ENCODE assay signal across 8 mouse cellular contexts in genomic region chr6:101377935-101378609, GRCm38 (mm10). TPM values are rescaled to one million over a fixed set of nuclear protein-coding genes. Genes with fewer than 3 reads are reported as not detected.
DNase-seq lines count a peak whose midpoint lies in the region; ATAC-seq lines count a peak whose summit lies in the region.

No protein-coding gene starts in this region.

- WGBS in forebrain, embryonic 10.5 days: 1% methylated on average over 27 of the region's 29 CpGs
- WGBS in heart, embryonic 13.5 days: 0% methylated on average over 29 of the region's 29 CpGs
- under 1% methylated on average over 29 of the region's 29 CpGs for WGBS in kidney, embryonic 16.5 days
- 1% methylated on average over 29 of the region's 29 CpGs for WGBS in liver, embryonic 16.5 days (ENCODE audit: insufficient replicate concordance)

- peak overlapping the region; percentile 91 for H3K27ac ChIP-seq in forebrain, embryonic 10.5 days
- peak overlapping the region; percentile 94 for H3K27ac ChIP-seq in heart, embryonic 13.5 days (replicated peaks)
- H3K27ac ChIP-seq in kidney, embryonic 16.5 days (ENCODE audit: low read length): peak overlapping the region; percentile 89
- H3K27ac ChIP-seq in liver, embryonic 16.5 days (ENCODE audit: low read length): no peak overlapping the region

- peak overlapping the region; percentile 69 for H3K4me3 ChIP-seq in forebrain, embryonic 10.5 days
- H3K4me3 ChIP-seq in heart, embryonic 13.5 days: peak overlapping the region; percentile 67
- peak overlapping the region; percentile 67 for H3K4me3 ChIP-seq in kidney, embryonic 16.5 days (ENCODE audit: low read length)
- H3K4me3 ChIP-seq in liver, embryonic 16.5 days (ENCODE audit: low read depth, low read length): peak overlapping the region; percentile 55

- H3K4me1 ChIP-seq in forebrain, embryonic 10.5 days: peaks cover 65% of the 10 kb centered on the region
- peaks cover 35% of the 10 kb centered on the region for H3K4me1 ChIP-seq in heart, embryonic 13.5 days
- peaks cover 36% of the 10 kb centered on the region for H3K4me1 ChIP-seq in kidney, embryonic 16.5 days (ENCODE audit: insufficient read depth, low read length)
- H3K4me1 ChIP-seq in liver, embryonic 16.5 days (ENCODE audit: control insufficient read depth, low read depth, low read length): peaks cover 3% of the 10 kb centered on the region

- H3K27me3 ChIP-seq in forebrain, embryonic 10.5 days (ENCODE audit: poor library complexity, severe bottlenecking): peaks cover 68% of the 10 kb centered on the region
- no peaks in the 10 kb centered on the region for H3K27me3 ChIP-seq in heart, embryonic 13.5 days (replicated peaks)
- H3K27me3 ChIP-seq in kidney, embryonic 16.5 days (ENCODE audit: insufficient read depth, low read length): peaks cover 14% of the 10 kb centered on the region
- H3K27me3 ChIP-seq in liver, embryonic 16.5 days (ENCODE audit: control insufficient read depth, insufficient read depth, low read depth, low read length): peaks cover 27% of the 10 kb centered on the region

- peak overlapping the region; percentile 91 for H3K9ac ChIP-seq in heart, embryonic 13.5 days
- H3K9ac ChIP-seq in kidney, embryonic 16.5 days (replicated peaks; ENCODE audit: low read length): peak overlapping the region; percentile 82
- H3K9ac ChIP-seq in liver, embryonic 16.5 days (ENCODE audit: low read depth, low read length): peak overlapping the region; percentile 31; the same call in 1 of the 2 replicates

- peak overlapping the region; percentile 98 for H3K4me2 ChIP-seq in heart, embryonic 13.5 days
- H3K4me2 ChIP-seq in kidney, embryonic 16.5 days (replicated peaks; ENCODE audit: low read depth, low read length): peak overlapping the region; percentile 93
- H3K4me2 ChIP-seq in liver, embryonic 16.5 days (ENCODE audit: low read depth, low read length): peak overlapping the region; percentile 68

- no peaks in the 10 kb centered on the region for H3K9me3 ChIP-seq in forebrain, embryonic 10.5 days
- no peaks in the 10 kb centered on the region for H3K9me3 ChIP-seq in heart, embryonic 13.5 days
- H3K9me3 ChIP-seq in kidney, embryonic 16.5 days (ENCODE audit: low read length): no peaks in the 10 kb centered on the region
- H3K9me3 ChIP-seq in liver, embryonic 16.5 days (replicated peaks; ENCODE audit: control insufficient read depth, low read length): no peaks in the 10 kb centered on the region

- H3K36me3 ChIP-seq in forebrain, embryonic 10.5 days (replicated peaks): no peaks in the 10 kb centered on the region
- peaks cover 3% of the 10 kb centered on the region for H3K36me3 ChIP-seq in heart, embryonic 13.5 days
- H3K36me3 ChIP-seq in kidney, embryonic 16.5 days (ENCODE audit: insufficient read depth, low read length): no peaks in the 10 kb centered on the region
- H3K36me3 ChIP-seq in liver, embryonic 16.5 days (ENCODE audit: control insufficient read depth, insufficient read depth): no peaks in the 10 kb centered on the region

- no peak for ATAC-seq in cerebellum, adult (ENCODE audit: insufficient number of reproducible peaks, low FRiP score, low TSS enrichment)
- peak; percentile 72; the same call in 1 of the 2 replicates for ATAC-seq in heart, embryonic 13.5 days (ENCODE audit: extremely low read depth, insufficient number of reproducible peaks, low FRiP score, low TSS enrichment)
- peak; percentile 94 for ATAC-seq in kidney, embryonic 16.5 days (ENCODE audit: low FRiP score, low TSS enrichment)
- ATAC-seq in liver, embryonic 16.5 days (ENCODE audit: low read depth): peak; percentile 23; the same call in 1 of the 2 replicates

- DNase-seq in cerebellum, postnatal 10 days: peak; percentile 56 to 60
- peak; percentile 88 for DNase-seq in forebrain, embryonic 10.5 days (ENCODE audit: extremely low spot score, low spot score)
- DNase-seq in ovary, postnatal 10 days (ENCODE audit: low spot score): peak; percentile 56
- no peak for DNase-seq in spleen, adult 12 weeks (ENCODE audit: low spot score)

RNA-seq across cellular contexts. Expression of gene Pdzrn3, which starts 0.4 kb away (rescaled TPM):
- polyA plus RNA-seq in forebrain, embryonic 10.5 days (2016; fragmentation: Nextera tagmentation; extraction: Ambion mirVana): 3.7 and 4.6 TPM in 2 replicates
- polyA plus RNA-seq in heart, embryonic 13.5 days (2015; fragmentation: Nextera tagmentation; extraction: Ambion mirVana): 9.7 and 9.8 TPM in 2 replicates
- polyA plus RNA-seq in kidney, embryonic 16.5 days (2015; fragmentation: Nextera tagmentation; extraction: Ambion mirVana): 8.6 and 8.7 TPM in 2 replicates
- 0.41 and 0.54 TPM in 2 replicates for polyA plus RNA-seq in liver, embryonic 16.5 days (2015; fragmentation: Nextera tagmentation; extraction: Ambion mirVana)

Comparison
In these comparisons a context has a peak if more than half of its experiments do, and no peak if none do; other contexts are left out.
1. H3K9ac ChIP-seq: peak in every context shown above with its lines; median percentile 91 in heart, embryonic 13.5 days; 82 in kidney, embryonic 16.5 days; 31 in liver, embryonic 16.5 days.